Mouse (Mus musculus): Measurements from ENCODE around the gene Neurog1. TPM values are rescaled to one million over a fixed set of nuclear protein-coding genes. Genes with fewer than 3 reads are reported as not detected.

Gene Neurog1
- polyA plus RNA-seq, 1 experiment from 2014 or later: 2.3 TPM

- Histone ChIP-seq H3K4me1 (ENCODE audit: control insufficient read depth, insufficient read depth, low read length) (peaks cover 4% of the 10 kb centered on the region), H3K27ac (ENCODE audit: low read length) (no peak overlapping the region), H3K27me3 (ENCODE audit: control insufficient read depth, insufficient read depth, low read depth, low read length) (peaks cover 16% of the 10 kb centered on the region), H3K36me3 (ENCODE audit: control insufficient read depth, insufficient read depth, low read length) (no peaks in the 10 kb centered on the region), H3K4me3 (ENCODE audit: low read depth, low read length) (no peak overlapping the region), H3K9ac (ENCODE audit: low read depth, low read length) (no peak overlapping the region), H3K4me2 (ENCODE audit: low read length) (no peak overlapping the region), H3K9me3 (replicated peaks; ENCODE audit: control insufficient read depth, low read length, poor library complexity, severe bottlenecking) (no peaks in the 10 kb centered on the region)
- WGBS: 6% methylated on average over 7 of the region's 7 CpGs
- no peak for ATAC-seq
These were observed 23.2 kb downstream of the Neurog1 start for GRCm38 (mm10) chr13:56228790-56229189.

- no peaks in the 10 kb centered on the region for H3K9me3 ChIP-seq (replicated peaks; ENCODE audit: control insufficient read depth, low read length, poor library complexity, severe bottlenecking)
- no peak for ATAC-seq
- H3K4me3 ChIP-seq (ENCODE audit: low read depth, low read length): no peak overlapping the region
- no peak overlapping the region for H3K4me2 ChIP-seq (ENCODE audit: low read length)
- peaks cover 22% of the 10 kb centered on the region for H3K27me3 ChIP-seq (ENCODE audit: control insufficient read depth, insufficient read depth, low read depth, low read length)
- no peaks in the 10 kb centered on the region for H3K36me3 ChIP-seq (ENCODE audit: control insufficient read depth, insufficient read depth, low read length)
- H3K9ac ChIP-seq (ENCODE audit: low read depth, low read length): no peak overlapping the region
- no peak overlapping the region for H3K27ac ChIP-seq (ENCODE audit: low read length)
- WGBS: 14% methylated on average over 10 of the region's 10 CpGs
- H3K4me1 ChIP-seq (ENCODE audit: control insufficient read depth, insufficient read depth, low read length): peaks cover 16% of the 10 kb centered on the region
These were observed 25.6 kb downstream of the Neurog1 start for GRCm38 (mm10) chr13:56226175-56226954.

- Histone ChIP-seq H3K27me3 (ENCODE audit: control insufficient read depth, insufficient read depth, low read depth, low read length) (peaks cover 16% of the 10 kb centered on the region), H3K4me3 (ENCODE audit: low read depth, low read length) (no peak overlapping the region), H3K9me3 (replicated peaks; ENCODE audit: control insufficient read depth, low read length, poor library complexity, severe bottlenecking) (no peaks in the 10 kb centered on the region), H3K36me3 (ENCODE audit: control insufficient read depth, insufficient read depth, low read length) (no peaks in the 10 kb centered on the region), H3K4me1 (ENCODE audit: control insufficient read depth, insufficient read depth, low read length) (peaks cover 17% of the 10 kb centered on the region), H3K4me2 (ENCODE audit: low read length) (no peak overlapping the region), H3K27ac (ENCODE audit: low read length) (no peak overlapping the region), H3K9ac (ENCODE audit: low read depth, low read length) (no peak overlapping the region)
- no peak for ATAC-seq
- WGBS: 6% methylated on average over 21 of the region's 21 CpGs
These were observed 28.3 kb downstream of the Neurog1 start for GRCm38 (mm10) chr13:56223625-56224024.

- no peak for ATAC-seq
- no peaks in the 10 kb centered on the region for H3K9me3 ChIP-seq (replicated peaks; ENCODE audit: control insufficient read depth, low read length, poor library complexity, severe bottlenecking)
- peaks cover 19% of the 10 kb centered on the region for H3K27me3 ChIP-seq (ENCODE audit: control insufficient read depth, insufficient read depth, low read depth, low read length)
- H3K27ac ChIP-seq (ENCODE audit: low read length): no peak overlapping the region
- H3K4me2 ChIP-seq (ENCODE audit: low read length): no peak overlapping the region
- 6% methylated on average over 4 of the region's 4 CpGs for WGBS
- no peaks in the 10 kb centered on the region for H3K36me3 ChIP-seq (ENCODE audit: control insufficient read depth, insufficient read depth, low read length)
- peaks cover 17% of the 10 kb centered on the region for H3K4me1 ChIP-seq (ENCODE audit: control insufficient read depth, insufficient read depth, low read length)
- H3K9ac ChIP-seq (ENCODE audit: low read depth, low read length): no peak overlapping the region
- H3K4me3 ChIP-seq (ENCODE audit: low read depth, low read length): no peak overlapping the region
These were observed 29.1 kb downstream of the Neurog1 start for GRCm38 (mm10) chr13:56222849-56223246.

GRCm38 (mm10) chr13:56221995-56222848, 29.7 kb downstream of the Neurog1 start:
- Histone ChIP-seq H3K4me1 (ENCODE audit: control insufficient read depth, insufficient read depth, low read length) (peaks cover 17% of the 10 kb centered on the region), H3K4me3 (ENCODE audit: low read depth, low read length) (peak overlapping the region; percentile 26), H3K27me3 (ENCODE audit: control insufficient read depth, insufficient read depth, low read depth, low read length) (peaks cover 19% of the 10 kb centered on the region), H3K9ac (ENCODE audit: low read depth, low read length) (peak overlapping the region; percentile 55), H3K27ac (ENCODE audit: low read length) (no peak overlapping the region; the same call in 1 of the 2 replicates), H3K36me3 (ENCODE audit: control insufficient read depth, insufficient read depth, low read length) (no peaks in the 10 kb centered on the region), H3K9me3 (replicated peaks; ENCODE audit: control insufficient read depth, low read length, poor library complexity, severe bottlenecking) (no peaks in the 10 kb centered on the region), H3K4me2 (ENCODE audit: low read length) (peak overlapping the region; percentile 56)
- WGBS: 3% methylated on average over 50 of the region's 50 CpGs
- peak; percentile 63; the same call in 1 of the 2 replicates for ATAC-seq

- Histone ChIP-seq H3K4me1 (ENCODE audit: control insufficient read depth, insufficient read depth, low read length) (peaks cover 17% of the 10 kb centered on the region), H3K36me3 (ENCODE audit: control insufficient read depth, insufficient read depth, low read length) (no peaks in the 10 kb centered on the region), H3K27me3 (ENCODE audit: control insufficient read depth, insufficient read depth, low read depth, low read length) (peaks cover 23% of the 10 kb centered on the region), H3K9ac (ENCODE audit: low read depth, low read length) (peak overlapping the region; percentile 50), H3K9me3 (replicated peaks; ENCODE audit: control insufficient read depth, low read length, poor library complexity, severe bottlenecking) (no peaks in the 10 kb centered on the region), H3K4me3 (ENCODE audit: low read depth, low read length) (peak overlapping the region; percentile 26), H3K27ac (ENCODE audit: low read length) (no peak overlapping the region), H3K4me2 (ENCODE audit: low read length) (peak overlapping the region; percentile 56)
- WGBS: 2% methylated on average over 44 of the region's 46 CpGs
- peak; percentile 81 for ATAC-seq
These were observed 30.6 kb downstream of the Neurog1 start for GRCm38 (mm10) chr13:56221129-56221910.

- no peaks in the 10 kb centered on the region for H3K36me3 ChIP-seq (ENCODE audit: control insufficient read depth, insufficient read depth, low read length)
- ATAC-seq: no peak
- peaks cover 21% of the 10 kb centered on the region for H3K4me1 ChIP-seq (ENCODE audit: control insufficient read depth, insufficient read depth, low read length)
- H3K4me2 ChIP-seq (ENCODE audit: low read length): no peak overlapping the region
- no peaks in the 10 kb centered on the region for H3K9me3 ChIP-seq (replicated peaks; ENCODE audit: control insufficient read depth, low read length, poor library complexity, severe bottlenecking)
- H3K9ac ChIP-seq (ENCODE audit: low read depth, low read length): no peak overlapping the region
- 62% methylated on average over 9 of the region's 9 CpGs for WGBS
- no peak overlapping the region for H3K27ac ChIP-seq (ENCODE audit: low read length)
- peaks cover 23% of the 10 kb centered on the region for H3K27me3 ChIP-seq (ENCODE audit: control insufficient read depth, insufficient read depth, low read depth, low read length)
- H3K4me3 ChIP-seq (ENCODE audit: low read depth, low read length): no peak overlapping the region
These were observed 32.7 kb downstream of the Neurog1 start for GRCm38 (mm10) chr13:56219254-56219653.

- Histone ChIP-seq H3K27me3 (ENCODE audit: control insufficient read depth, insufficient read depth, low read depth, low read length) (peaks cover 7% of the 10 kb centered on the region), H3K27ac (ENCODE audit: low read length) (no peak overlapping the region), H3K4me2 (ENCODE audit: low read length) (no peak overlapping the region), H3K4me1 (ENCODE audit: control insufficient read depth, insufficient read depth, low read length) (peaks cover 6% of the 10 kb centered on the region), H3K36me3 (ENCODE audit: control insufficient read depth, insufficient read depth, low read length) (no peaks in the 10 kb centered on the region), H3K4me3 (ENCODE audit: low read depth, low read length) (no peak overlapping the region), H3K9me3 (replicated peaks; ENCODE audit: control insufficient read depth, low read length, poor library complexity, severe bottlenecking) (peaks cover under 1% of the 10 kb centered on the region; the same call in 1 of the 2 replicates), H3K9ac (ENCODE audit: low read depth, low read length) (no peak overlapping the region)
- ATAC-seq: no peak
- WGBS: 5% methylated on average over 4 of the region's 4 CpGs
These were observed 35.9 kb downstream of the Neurog1 start for GRCm38 (mm10) chr13:56216090-56216489.

Data from midbrain, embryonic 16.5 days (tissue).